Mouse (Mus musculus): ENCODE measurements around the gene Slc25a22. TPM values are rescaled to one million over a fixed set of nuclear protein-coding genes. Genes with fewer than 3 reads are reported as not detected.

The Slc25a22 gene
- polyA plus RNA-seq, 1 experiment = 488 TPM

- Histone ChIP-seq H3K27me3 (ENCODE audit: control insufficient read depth, insufficient read depth, low read length) (no peaks in the 10 kb centered on the region), H3K4me3 (ENCODE audit: low read depth, low read length) (no peak overlapping the region), H3K4me1 (ENCODE audit: control insufficient read depth, insufficient read depth, insufficient read length, low read length) (peaks cover 23% of the 10 kb centered on the region), H3K27ac (ENCODE audit: insufficient read depth, low read depth, low read length) (no peak overlapping the region), H3K36me3 (ENCODE audit: control insufficient read depth, insufficient read depth, low read length) (peaks cover 38% of the 10 kb centered on the region)
- WGBS = 78% methylated on average over 9 of the region's 9 CpGs
- TF ChIP-seq POLR2A (IDR thresholded peaks at IDR 0.05; ENCODE audit: low read depth, low read length) (no peak), CTCF (IDR thresholded peaks at IDR 0.05; ENCODE audit: extremely low read depth, insufficient read length, insufficient replicate concordance, low read depth, low read length) (no peak)
Observed at GRCm38 (mm10) chr7:141429840-141430584, 7.7 kb downstream of the Slc25a22 start.

GRCm38 (mm10) chr7:141429310-141429709, 8.4 kb downstream of the Slc25a22 start, which contains the start of gene Cend1:
Gene Cend1 (minus strand): TSS chr7:141429491.
- H3K27me3 ChIP-seq (ENCODE audit: control insufficient read depth, insufficient read depth, low read length) = no peaks in the 10 kb centered on the region
- 27% methylated on average over 19 of the region's 19 CpGs for WGBS

DNA sequence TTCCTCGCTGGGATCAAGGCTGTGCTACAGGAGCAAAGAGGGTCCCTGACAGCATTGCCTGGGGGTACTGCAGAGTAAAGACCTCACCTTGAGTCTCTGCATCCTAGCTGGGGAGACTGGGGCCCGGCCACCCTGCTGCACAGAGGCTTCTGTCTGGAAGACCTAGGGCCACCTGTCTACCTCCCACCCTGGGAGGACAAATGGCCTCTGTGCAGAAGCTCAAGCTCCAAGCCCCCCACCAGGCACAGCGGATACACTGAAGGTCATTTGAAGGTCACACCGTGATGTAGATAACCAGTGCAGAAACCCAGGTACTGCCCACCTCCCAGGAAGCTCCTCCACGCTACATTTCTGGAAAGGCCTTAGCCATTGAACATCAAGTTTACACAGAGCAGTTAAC, 9.0 kb downstream of the Slc25a22 start:
- peaks cover 11% of the 10 kb centered on the region for H3K4me1 ChIP-seq (ENCODE audit: control insufficient read depth, insufficient read depth, insufficient read length, low read length)
- TF ChIP-seq CTCF (IDR thresholded peaks at IDR 0.05; ENCODE audit: extremely low read depth, insufficient read length, insufficient replicate concordance, low read depth, low read length) (no peak), POLR2A (IDR thresholded peaks at IDR 0.05; ENCODE audit: low read depth, low read length) (no peak)
- no peaks in the 10 kb centered on the region for H3K27me3 ChIP-seq (ENCODE audit: control insufficient read depth, insufficient read depth, low read length)
- peaks cover 34% of the 10 kb centered on the region for H3K36me3 ChIP-seq (ENCODE audit: control insufficient read depth, insufficient read depth, low read length)
- H3K27ac ChIP-seq (ENCODE audit: insufficient read depth, low read depth, low read length) = no peak overlapping the region
- H3K4me3 ChIP-seq (ENCODE audit: low read depth, low read length) = no peak overlapping the region
- 66% methylated on average over 5 of the region's 5 CpGs for WGBS

More at GRCm38 (mm10) chr7:141429310-141429709, 8.4 kb downstream of the Slc25a22 start, which contains the start of gene Cend1:
- H3K27ac ChIP-seq (ENCODE audit: insufficient read depth, low read depth, low read length) = no peak within 1 kb of the TSS
- H3K4me1 ChIP-seq (ENCODE audit: control insufficient read depth, insufficient read depth, insufficient read length, low read length) = peaks cover 16% of the 10 kb centered on the region
- no peak within 1 kb of the TSS for H3K4me3 ChIP-seq (ENCODE audit: low read depth, low read length)
- peaks cover 38% of the 10 kb centered on the region for H3K36me3 ChIP-seq (ENCODE audit: control insufficient read depth, insufficient read depth, low read length)
- TF ChIP-seq POLR2A (IDR thresholded peaks at IDR 0.05; ENCODE audit: low read depth, low read length) (no peak), CTCF (IDR thresholded peaks at IDR 0.05; ENCODE audit: extremely low read depth, insufficient read length, insufficient replicate concordance, low read depth, low read length) (no peak)

GRCm38 (mm10) chr7:141426948-141427730, 10.6 kb downstream of the Slc25a22 start:
- 74% methylated on average over 12 of the region's 12 CpGs for WGBS
- H3K4me1 ChIP-seq (ENCODE audit: control insufficient read depth, insufficient read depth, insufficient read length, low read length) = peaks cover 10% of the 10 kb centered on the region
- TF ChIP-seq POLR2A (IDR thresholded peaks at IDR 0.05; ENCODE audit: low read depth, low read length) = no peak
- TF ChIP-seq CTCF (IDR thresholded peaks at IDR 0.05; ENCODE audit: extremely low read depth, insufficient read length, insufficient replicate concordance, low read depth, low read length) = no peak

DNA sequence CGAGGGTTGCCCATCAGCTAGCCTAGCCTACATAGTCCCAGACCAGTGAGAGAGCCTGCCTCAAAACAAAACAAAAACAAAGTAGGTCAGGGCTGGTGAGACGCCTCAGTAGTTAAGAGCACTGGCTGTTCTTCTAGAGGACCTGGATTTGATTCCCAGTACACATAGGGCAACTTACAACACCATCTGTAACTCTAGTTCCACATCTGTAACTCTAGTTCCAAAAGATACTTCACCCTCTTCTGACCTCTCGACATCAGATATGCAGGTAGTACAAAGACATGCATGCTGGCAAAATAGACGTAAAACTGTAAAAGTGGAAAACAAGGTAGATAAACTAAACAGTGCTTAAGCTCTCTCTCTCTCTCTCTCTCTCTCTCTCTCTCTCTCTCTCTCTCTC, 13.9 kb downstream of the Slc25a22 start:
- Histone ChIP-seq H3K4me1 (ENCODE audit: control insufficient read depth, insufficient read depth, insufficient read length, low read length) (peaks cover 7% of the 10 kb centered on the region; the same call in 1 of the 2 replicates), H3K27ac (ENCODE audit: insufficient read depth, low read depth, low read length) (no peak overlapping the region), H3K27me3 (ENCODE audit: control insufficient read depth, insufficient read depth, low read length) (no peaks in the 10 kb centered on the region), H3K4me3 (ENCODE audit: low read depth, low read length) (no peak overlapping the region), H3K36me3 (ENCODE audit: control insufficient read depth, insufficient read depth, low read length) (no peaks in the 10 kb centered on the region)
- WGBS = 75% methylated on average over 4 of the region's 4 CpGs
- TF ChIP-seq CTCF (IDR thresholded peaks at IDR 0.05; ENCODE audit: extremely low read depth, insufficient read length, insufficient replicate concordance, low read depth, low read length) = no peak
- TF ChIP-seq POLR2A (IDR thresholded peaks at IDR 0.05; ENCODE audit: low read depth, low read length) = no peak

More at GRCm38 (mm10) chr7:141426948-141427730, 10.6 kb downstream of the Slc25a22 start:
- H3K4me3 ChIP-seq (ENCODE audit: low read depth, low read length) = no peak overlapping the region
- H3K27me3 ChIP-seq (ENCODE audit: control insufficient read depth, insufficient read depth, low read length) = no peaks in the 10 kb centered on the region
- peaks cover 19% of the 10 kb centered on the region for H3K36me3 ChIP-seq (ENCODE audit: control insufficient read depth, insufficient read depth, low read length)
- H3K27ac ChIP-seq (ENCODE audit: insufficient read depth, low read depth, low read length) = no peak overlapping the region

DNA sequence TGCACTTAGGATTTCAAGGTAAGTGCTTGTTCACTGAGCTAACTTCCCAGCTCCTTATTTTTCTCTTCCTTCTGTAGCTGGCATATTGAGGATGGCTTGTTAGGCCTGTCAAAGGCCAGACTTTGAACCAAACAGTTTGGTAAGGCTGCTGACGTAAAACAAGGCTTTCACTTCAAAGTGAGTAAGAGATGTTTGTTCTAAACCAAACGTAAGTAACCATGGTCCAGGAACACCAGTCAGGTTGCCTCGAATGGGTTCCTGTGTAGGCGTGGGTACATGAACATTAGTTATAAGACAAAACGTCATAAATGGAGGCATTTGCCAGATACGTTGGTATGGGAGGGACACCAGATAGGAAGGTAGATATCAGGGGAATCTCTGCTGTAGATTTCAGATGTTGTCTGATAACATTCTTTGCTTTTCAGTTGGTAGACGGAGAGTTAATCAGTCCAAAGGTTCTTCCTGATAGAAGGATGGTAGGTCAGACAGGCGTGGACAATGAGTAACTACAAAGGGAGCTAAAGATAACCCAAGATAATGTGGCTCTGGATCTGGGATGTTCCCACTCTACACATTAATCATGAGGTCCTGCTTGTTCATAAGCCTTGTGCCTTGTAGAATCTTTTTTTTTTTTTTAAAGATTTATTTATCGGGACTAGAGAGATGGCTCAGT, 17.5 kb downstream of the Slc25a22 start:
- Histone ChIP-seq H3K4me3 (ENCODE audit: low read depth, low read length) (no peak overlapping the region), H3K4me1 (ENCODE audit: control insufficient read depth, insufficient read depth, insufficient read length, low read length) (peaks cover 16% of the 10 kb centered on the region; the same call in 1 of the 2 replicates), H3K27ac (ENCODE audit: insufficient read depth, low read depth, low read length) (peak overlapping the region; percentile 65), H3K36me3 (ENCODE audit: control insufficient read depth, insufficient read depth, low read length) (no peaks in the 10 kb centered on the region), H3K27me3 (ENCODE audit: control insufficient read depth, insufficient read depth, low read length) (no peaks in the 10 kb centered on the region)
- TF ChIP-seq CTCF (IDR thresholded peaks at IDR 0.05; ENCODE audit: extremely low read depth, insufficient read length, insufficient replicate concordance, low read depth, low read length) = no peak
- no peak for TF ChIP-seq POLR2A (IDR thresholded peaks at IDR 0.05; ENCODE audit: low read depth, low read length)
- WGBS = 30% methylated on average over 9 of the region's 9 CpGs

All from small intestine, adult 2 months (tissue).